Mouse (Mus musculus): ENCODE data around the gene Krba1. TPM values are rescaled to one million over a fixed set of nuclear protein-coding genes. Genes with fewer than 3 reads are reported as not detected.
A peak's percentile ranks its signal among the peaks of the same experiment; 100 is the strongest.

Krba1 gene
- total and polyA plus RNA-seq, 2 experiments, result 5.2 to 9.2 TPM

DNA sequence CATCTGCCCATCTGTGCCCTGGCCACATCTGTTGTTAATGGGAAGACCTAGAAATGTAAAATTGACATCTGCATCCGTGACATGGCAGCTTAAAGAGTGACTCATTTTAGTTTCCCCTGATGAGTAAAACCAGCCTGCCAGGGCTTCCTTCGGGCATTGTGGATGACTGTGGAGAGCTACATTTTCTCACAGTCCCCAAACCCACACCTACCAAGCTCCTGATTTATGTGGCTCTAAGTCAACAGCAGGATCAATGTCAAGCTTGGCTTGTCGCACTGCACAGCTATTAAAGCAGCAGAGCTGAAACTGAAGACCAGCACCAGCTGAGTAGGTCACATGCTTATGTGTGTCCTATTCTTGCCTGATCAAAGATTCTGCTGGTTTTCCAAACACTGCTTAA lies 15.2 kb downstream of the Krba1 start:
- TF ChIP-seq POLR2A (IDR thresholded peaks at IDR 0.05; ENCODE audit: extremely low read depth, insufficient read depth, low read length), result no peak
- TF ChIP-seq CTCF (IDR thresholded peaks at IDR 0.05; ENCODE audit: low read depth, low read length), result no peak
- Histone ChIP-seq H3K4me3 (ENCODE audit: insufficient read depth, low read depth, low read length) (no peak overlapping the region), H3K9ac (ENCODE audit: low read depth, low read length) (no peak overlapping the region), H3K27me3 (ENCODE audit: control insufficient read depth, insufficient read depth, low read length) (no peaks in the 10 kb centered on the region), H3K27ac (replicated peaks; ENCODE audit: insufficient read depth, low read depth, low read length) (no peak overlapping the region), H3K79me2 (ENCODE audit: control insufficient read depth, insufficient read depth, low read length) (no peaks in the 10 kb centered on the region), H3K4me1 (ENCODE audit: control insufficient read depth, insufficient read depth, low read length) (peaks cover 7% of the 10 kb centered on the region), H3K36me3 (ENCODE audit: control insufficient read depth, insufficient read depth, low read length) (peaks cover 8% of the 10 kb centered on the region)
- DNase-seq (ENCODE audit: extremely low read depth, low read depth, low spot score), result peak; percentile 55
- 61% methylated on average over 3 of the region's 3 CpGs for WGBS

DNA sequence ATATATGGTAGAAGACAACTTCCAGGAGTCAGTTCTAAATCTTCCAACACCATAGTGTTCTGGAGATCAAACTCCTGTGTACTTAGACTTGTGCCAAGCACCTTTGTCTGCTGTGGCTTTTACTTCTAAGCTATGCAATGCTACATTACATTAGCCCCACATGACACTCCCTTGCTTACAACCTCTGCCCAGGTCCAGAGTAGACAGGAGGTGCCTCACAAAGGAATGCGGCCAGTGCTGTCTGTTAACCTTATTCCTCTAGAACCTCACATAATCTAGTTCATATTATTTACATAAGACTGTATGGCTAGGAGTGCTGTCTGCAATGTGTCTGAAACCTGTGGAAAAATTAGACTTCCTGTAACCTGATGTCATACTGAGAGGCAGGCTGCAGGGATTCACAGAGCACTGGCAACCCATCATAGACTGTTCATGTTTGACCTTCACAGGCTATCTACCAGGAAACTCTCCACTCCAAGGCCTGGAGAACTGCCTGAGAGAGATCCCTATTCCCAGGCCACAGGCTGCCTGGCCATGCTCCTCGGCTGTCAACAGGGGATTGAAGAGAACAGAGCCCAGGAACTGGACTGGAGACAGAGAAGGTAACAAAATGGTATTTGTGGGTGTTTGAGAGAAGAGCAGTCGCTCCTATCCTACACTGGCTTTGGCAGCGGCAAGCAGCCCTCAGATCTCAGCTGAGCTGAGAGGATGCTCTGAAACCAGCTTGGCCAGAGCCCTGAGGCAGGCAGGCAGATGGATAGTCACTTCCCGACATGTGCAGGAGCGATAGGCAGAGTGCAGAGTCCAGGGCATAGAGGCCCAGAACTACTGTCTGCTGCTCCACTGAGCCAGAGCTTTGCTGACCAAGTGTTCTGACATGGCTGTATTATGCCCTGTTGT lies 16.1 kb downstream of the Krba1 start:
- peak; percentile 32 for DNase-seq (ENCODE audit: extremely low read depth, low read depth, low spot score)
- 60% methylated on average over 6 of the region's 6 CpGs for WGBS
- TF ChIP-seq CTCF (IDR thresholded peaks at IDR 0.05; ENCODE audit: low read depth, low read length), result no peak
- no peak for TF ChIP-seq POLR2A (IDR thresholded peaks at IDR 0.05; ENCODE audit: extremely low read depth, insufficient read depth, low read length)
- Histone ChIP-seq H3K36me3 (ENCODE audit: control insufficient read depth, insufficient read depth, low read length) (peaks cover 8% of the 10 kb centered on the region), H3K9ac (ENCODE audit: low read depth, low read length) (no peak overlapping the region), H3K4me1 (ENCODE audit: control insufficient read depth, insufficient read depth, low read length) (peaks cover 7% of the 10 kb centered on the region), H3K79me2 (ENCODE audit: control insufficient read depth, insufficient read depth, low read length) (no peaks in the 10 kb centered on the region), H3K4me3 (ENCODE audit: insufficient read depth, low read depth, low read length) (no peak overlapping the region), H3K27ac (replicated peaks; ENCODE audit: insufficient read depth, low read depth, low read length) (no peak overlapping the region), H3K27me3 (ENCODE audit: control insufficient read depth, insufficient read depth, low read length) (no peaks in the 10 kb centered on the region)

DNA sequence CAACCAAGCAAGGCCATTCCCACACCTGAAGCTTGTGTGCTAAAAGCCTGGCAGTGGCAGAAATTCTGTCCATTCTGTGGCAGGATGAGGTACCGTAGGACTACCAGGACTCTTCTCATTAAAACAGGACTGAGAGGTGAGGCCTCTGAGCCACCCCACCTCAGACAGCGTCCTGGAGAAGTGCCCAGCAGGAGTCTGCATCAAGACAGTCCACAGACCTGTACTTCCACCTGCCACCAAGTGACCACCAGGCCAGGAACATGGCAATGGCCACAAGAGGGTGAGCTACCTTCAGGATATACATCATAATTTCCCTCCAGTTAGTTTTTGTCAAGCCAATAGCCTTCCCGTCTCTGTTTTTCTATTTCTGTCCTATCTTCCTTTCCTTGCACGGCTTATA lies 16.8 kb downstream of the Krba1 start:
- peaks cover 8% of the 10 kb centered on the region for H3K36me3 ChIP-seq (ENCODE audit: control insufficient read depth, insufficient read depth, low read length)
- TF ChIP-seq POLR2A (IDR thresholded peaks at IDR 0.05; ENCODE audit: extremely low read depth, insufficient read depth, low read length) (no peak), CTCF (IDR thresholded peaks at IDR 0.05; ENCODE audit: low read depth, low read length) (0 out of 2 replicates have a peak, but pooled peaks have one; percentile 9)
- no peak for DNase-seq (ENCODE audit: extremely low read depth, low read depth, low spot score)
- no peaks in the 10 kb centered on the region for H3K79me2 ChIP-seq (ENCODE audit: control insufficient read depth, insufficient read depth, low read length)
- no peak overlapping the region for H3K9ac ChIP-seq (ENCODE audit: low read depth, low read length)
- no peaks in the 10 kb centered on the region for H3K27me3 ChIP-seq (ENCODE audit: control insufficient read depth, insufficient read depth, low read length)
- H3K27ac ChIP-seq (replicated peaks; ENCODE audit: insufficient read depth, low read depth, low read length), result no peak overlapping the region
- peaks cover 7% of the 10 kb centered on the region for H3K4me1 ChIP-seq (ENCODE audit: control insufficient read depth, insufficient read depth, low read length)
- H3K4me3 ChIP-seq (ENCODE audit: insufficient read depth, low read depth, low read length), result no peak overlapping the region
- 92% methylated on average over 4 of the region's 4 CpGs for WGBS

DNA sequence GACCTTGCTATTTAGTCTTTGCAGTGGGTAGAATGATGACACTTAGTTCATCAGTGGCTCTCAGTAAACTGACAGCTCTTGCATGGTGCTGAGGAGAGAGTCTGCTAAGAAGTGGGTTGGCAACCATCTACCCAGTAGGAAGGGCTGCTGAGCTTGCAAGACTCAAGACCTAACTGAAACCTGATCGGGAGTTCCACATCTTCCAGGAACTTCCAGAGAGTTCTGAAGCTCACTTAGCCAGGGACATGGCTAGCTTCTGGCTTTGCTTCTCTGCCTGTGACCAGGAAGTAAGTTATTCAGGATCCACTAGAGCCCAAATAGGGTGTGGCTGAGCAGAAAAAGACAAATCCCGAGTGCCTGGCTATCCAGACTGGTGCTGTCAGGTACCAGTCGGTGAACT lies 17.3 kb downstream of the Krba1 start:
- Histone ChIP-seq H3K9ac (ENCODE audit: low read depth, low read length) (no peak overlapping the region), H3K79me2 (ENCODE audit: control insufficient read depth, insufficient read depth, low read length) (no peaks in the 10 kb centered on the region), H3K27ac (replicated peaks; ENCODE audit: insufficient read depth, low read depth, low read length) (no peak overlapping the region), H3K4me3 (ENCODE audit: insufficient read depth, low read depth, low read length) (no peak overlapping the region), H3K27me3 (ENCODE audit: control insufficient read depth, insufficient read depth, low read length) (no peaks in the 10 kb centered on the region), H3K4me1 (ENCODE audit: control insufficient read depth, insufficient read depth, low read length) (peaks cover 7% of the 10 kb centered on the region), H3K36me3 (ENCODE audit: control insufficient read depth, insufficient read depth, low read length) (peaks cover 8% of the 10 kb centered on the region)
- no peak for TF ChIP-seq CTCF (IDR thresholded peaks at IDR 0.05; ENCODE audit: low read depth, low read length)
- TF ChIP-seq POLR2A (IDR thresholded peaks at IDR 0.05; ENCODE audit: extremely low read depth, insufficient read depth, low read length), result no peak
- 88% methylated on average over 3 of the region's 3 CpGs for WGBS
- no peak for DNase-seq (ENCODE audit: extremely low read depth, low read depth, low spot score)

DNA sequence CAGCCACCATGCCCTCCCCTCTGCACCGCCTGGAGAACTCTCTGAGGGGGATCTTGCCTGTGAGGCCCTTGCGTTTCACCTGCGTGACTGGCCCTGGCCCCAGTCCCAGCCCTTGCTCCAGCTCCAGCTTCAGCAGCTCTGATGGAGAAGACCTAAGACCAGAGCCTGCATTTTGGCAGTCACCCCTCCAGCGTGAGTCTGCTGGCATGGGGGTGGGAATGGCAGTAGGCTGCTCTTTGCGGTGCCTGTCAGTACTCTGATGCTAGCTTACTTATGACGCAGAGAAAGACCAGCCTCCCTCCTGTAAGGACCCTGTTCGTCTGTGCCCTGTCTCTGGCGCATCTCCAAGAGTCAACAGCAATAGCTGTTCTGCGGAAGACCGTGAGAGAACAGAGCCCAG lies 17.7 kb downstream of the Krba1 start:
- no peak overlapping the region for H3K4me3 ChIP-seq (ENCODE audit: insufficient read depth, low read depth, low read length)
- DNase-seq (ENCODE audit: extremely low read depth, low read depth, low spot score), result no peak
- TF ChIP-seq POLR2A (IDR thresholded peaks at IDR 0.05; ENCODE audit: extremely low read depth, insufficient read depth, low read length) (no peak), CTCF (IDR thresholded peaks at IDR 0.05; ENCODE audit: low read depth, low read length) (no peak)
- no peaks in the 10 kb centered on the region for H3K27me3 ChIP-seq (ENCODE audit: control insufficient read depth, insufficient read depth, low read length)
- H3K27ac ChIP-seq (replicated peaks; ENCODE audit: insufficient read depth, low read depth, low read length), result no peak overlapping the region
- no peaks in the 10 kb centered on the region for H3K79me2 ChIP-seq (ENCODE audit: control insufficient read depth, insufficient read depth, low read length)
- H3K9ac ChIP-seq (ENCODE audit: low read depth, low read length), result no peak overlapping the region
- WGBS, result 94% methylated on average over 10 of the region's 10 CpGs
- peaks cover 8% of the 10 kb centered on the region for H3K36me3 ChIP-seq (ENCODE audit: control insufficient read depth, insufficient read depth, low read length)
- H3K4me1 ChIP-seq (ENCODE audit: control insufficient read depth, insufficient read depth, low read length), result peaks cover 7% of the 10 kb centered on the region

DNA sequence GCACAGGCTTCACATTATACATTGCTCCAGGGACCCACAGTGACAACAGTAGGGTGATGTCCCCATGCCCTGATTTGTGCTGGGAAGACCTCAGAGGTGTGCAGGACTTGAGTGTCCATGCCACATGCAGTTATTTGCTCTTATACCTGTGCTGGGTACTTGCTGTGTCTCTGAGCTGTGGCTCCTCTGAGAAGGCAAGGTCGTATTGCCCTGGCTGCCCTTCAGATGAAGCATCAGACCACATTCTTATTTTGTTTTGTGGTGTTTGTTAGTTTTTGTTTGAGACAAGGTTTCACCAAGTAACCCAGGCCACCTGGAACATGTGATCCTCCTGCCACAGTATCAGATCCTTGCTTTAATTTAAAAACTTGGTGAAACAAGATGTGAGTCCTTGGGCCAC lies 19.5 kb downstream of the Krba1 start:
- WGBS, result 85% methylated on average over 1 of the region's 1 CpGs
- Histone ChIP-seq H3K4me3 (ENCODE audit: insufficient read depth, low read depth, low read length) (no peak overlapping the region), H3K4me1 (ENCODE audit: control insufficient read depth, insufficient read depth, low read length) (peaks cover 7% of the 10 kb centered on the region), H3K27ac (replicated peaks; ENCODE audit: insufficient read depth, low read depth, low read length) (no peak overlapping the region), H3K9ac (ENCODE audit: low read depth, low read length) (no peak overlapping the region), H3K79me2 (ENCODE audit: control insufficient read depth, insufficient read depth, low read length) (no peaks in the 10 kb centered on the region), H3K36me3 (ENCODE audit: control insufficient read depth, insufficient read depth, low read length) (peaks cover 8% of the 10 kb centered on the region), H3K27me3 (ENCODE audit: control insufficient read depth, insufficient read depth, low read length) (no peaks in the 10 kb centered on the region)
- TF ChIP-seq CTCF (IDR thresholded peaks at IDR 0.05; ENCODE audit: low read depth, low read length) (no peak), POLR2A (IDR thresholded peaks at IDR 0.05; ENCODE audit: extremely low read depth, insufficient read depth, low read length) (no peak)
- DNase-seq (ENCODE audit: extremely low read depth, low read depth, low spot score), result no peak

Data from liver, adult 2 months (tissue).